Mouse (Mus musculus) thymus, adult 2 months (tissue): ENCODE measurements around the gene Tmem50a. TPM values are rescaled to one million over a fixed set of nuclear protein-coding genes. Genes with fewer than 3 reads are reported as not detected.

Experiments used
- DNase-seq: peaks from one replicate; pipeline ENCODE4 v3.0.0; 2021
- H3K27ac ChIP-seq: fragments of 200-500 bp; 2 replicates; pipeline ENCODE4 v1.5.1; 2012; ENCODE audit warnings: low read length, control low read depth; ENCODE audit not compliant: control insufficient read depth, insufficient read depth
- H3K27me3 ChIP-seq: fragments of 200-500 bp; 2 replicates; pipeline ENCODE4 v1.6.1; 2012; ENCODE audit warnings: mild to moderate bottlenecking, low read length, moderate library complexity, mixed read lengths; ENCODE audit not compliant: control insufficient read depth, insufficient read depth
- H3K36me3 ChIP-seq: fragments of 200-500 bp; 2 replicates; pipeline ENCODE4 v1.6.1; 2012; ENCODE audit warnings: mild to moderate bottlenecking, low read length, moderate library complexity; ENCODE audit not compliant: control insufficient read depth, insufficient read depth
- H3K4me1 ChIP-seq: fragments of 200-500 bp; replicated peaks from 2 replicates; pipeline ENCODE4 v1.6.1; 2012; ENCODE audit warnings: low read length; ENCODE audit not compliant: control insufficient read depth, insufficient read depth
- H3K4me3 ChIP-seq: fragments of 200-500 bp; 2 replicates; pipeline ENCODE4 v1.5.1; 2012; ENCODE audit warnings: mild to moderate bottlenecking, low read length, control low read depth, moderate library complexity; ENCODE audit not compliant: control insufficient read depth, insufficient read depth
- CTCF ChIP-seq: fragments of 200-500 bp; IDR thresholded peaks from 2 replicates; pipeline ENCODE4 v1.5.1; 2012; ENCODE audit warnings: mild to moderate bottlenecking, control low read depth, low read length, moderate library complexity, borderline replicate concordance; ENCODE audit not compliant: control insufficient read depth, poor library complexity, insufficient read depth; ENCODE audit errors: extremely low read depth
- POLR2A ChIP-seq: fragments of 200-500 bp; IDR thresholded peaks from 2 replicates; pipeline ENCODE4 v1.6.1; 2012; ENCODE audit warnings: mild to moderate bottlenecking, low read length, control low read depth, moderate library complexity; ENCODE audit not compliant: control insufficient read depth, poor library complexity, insufficient read depth; ENCODE audit errors: extremely low read depth
- WGBS: fragments of 180-500 bp; shearing (Covaris S2); methylation state at CpG from one replicate; pipeline ENCODE4 v1.1.7; 2018; 5-methylcytosine and 5-hydroxymethylcytosine counted together
- polyA plus RNA-seq: library from polyadenylated mRNA; depleted of rRNA; stranded (reverse); fragments of >200 nt; gene quantifications from 2 replicates; pipeline ENCODE4 v1.2.3, GENCODE M21; 2012

Gene Tmem50a
- polyA plus RNA-seq, 1 experiment: 226 TPM

- Histone ChIP-seq H3K4me1 (peaks cover 19% of the 10 kb centered on the region), H3K27ac (peak overlapping the region; percentile 59), H3K27me3 (no peaks in the 10 kb centered on the region), H3K36me3 (peaks cover 42% of the 10 kb centered on the region), H3K4me3 (peak overlapping the region; percentile 75)
- no peak; the same call in 1 of the 2 replicates for TF ChIP-seq CTCF
- no peak for TF ChIP-seq POLR2A
- under 1% methylated on average over 75 of the region's 75 CpGs for WGBS
- DNase-seq: peak; percentile 56
Measured at GRCm38 (mm10) chr4:134924019-134924741, 9.4 kb upstream of the Tmem50a start.

GRCm38 (mm10) chr4:134923258-134924018 lies 8.6 kb upstream of the Tmem50a start, which contains the start of gene Rsrp1:
Gene Rsrp1 (plus strand): TSS chr4:134923592.
- Histone ChIP-seq H3K36me3 (peaks cover 39% of the 10 kb centered on the region), H3K27me3 (no peaks in the 10 kb centered on the region), H3K27ac (peak within 1 kb of the TSS; percentile 76), H3K4me1 (peaks cover 24% of the 10 kb centered on the region), H3K4me3 (peak within 1 kb of the TSS; percentile 75)
- TF ChIP-seq POLR2A: peak; percentile 100
- 0 out of 2 replicates have a peak, but pooled peaks have one; percentile 5 for TF ChIP-seq CTCF
- peak; percentile 94 for DNase-seq
- WGBS: under 1% methylated on average over 64 of the region's 64 CpGs

GRCm38 (mm10) chr4:134922925-134923244 lies 8.1 kb upstream of the Tmem50a start:
- peak; percentile 77 for DNase-seq
- peaks cover 34% of the 10 kb centered on the region for H3K36me3 ChIP-seq
- no peaks in the 10 kb centered on the region for H3K27me3 ChIP-seq
- peaks cover 28% of the 10 kb centered on the region for H3K4me1 ChIP-seq
- WGBS: under 1% methylated on average over 13 of the region's 13 CpGs
- TF ChIP-seq CTCF: 0 out of 2 replicates have a peak, but pooled peaks have one; percentile 7
- TF ChIP-seq POLR2A: no peak
- peak overlapping the region; percentile 59 for H3K4me3 ChIP-seq
- peak overlapping the region; percentile 76 for H3K27ac ChIP-seq

GRCm38 (mm10) chr4:134922111-134922924 lies 7.5 kb upstream of the Tmem50a start:
- Histone ChIP-seq H3K36me3 (peaks cover 28% of the 10 kb centered on the region), H3K27me3 (no peaks in the 10 kb centered on the region), H3K4me3 (peak overlapping the region; percentile 59), H3K4me1 (peaks cover 30% of the 10 kb centered on the region), H3K27ac (peak overlapping the region; percentile 76)
- DNase-seq: no peak
- no peak for TF ChIP-seq POLR2A
- TF ChIP-seq CTCF: no peak
- 62% methylated on average over 10 of the region's 10 CpGs for WGBS

- H3K27me3 ChIP-seq: no peaks in the 10 kb centered on the region
- no peak overlapping the region for H3K27ac ChIP-seq
- H3K4me3 ChIP-seq: no peak overlapping the region
- TF ChIP-seq POLR2A (no peak), CTCF (no peak)
- H3K36me3 ChIP-seq: peaks cover 22% of the 10 kb centered on the region
- 94% methylated on average over 4 of the region's 4 CpGs for WGBS
- H3K4me1 ChIP-seq: peaks cover 33% of the 10 kb centered on the region
- no peak for DNase-seq
Measured at GRCm38 (mm10) chr4:134921703-134922102, 6.9 kb upstream of the Tmem50a start.

GRCm38 (mm10) chr4:134920631-134921030 lies 5.8 kb upstream of the Tmem50a start:
- Histone ChIP-seq H3K4me1 (peaks cover 38% of the 10 kb centered on the region), H3K27ac (peak overlapping the region; percentile 99), H3K36me3 (peaks cover 11% of the 10 kb centered on the region), H3K27me3 (no peaks in the 10 kb centered on the region), H3K4me3 (no peak overlapping the region)
- no peak for TF ChIP-seq CTCF
- no peak for TF ChIP-seq POLR2A
- DNase-seq: no peak
- WGBS: 91% methylated on average over 6 of the region's 6 CpGs
